ENCODE assay signal across 26 mouse cellular contexts in genomic region chr10:71789936-71790335, GRCm38 (mm10).
DNase-seq lines count a peak whose midpoint lies in the region; ATAC-seq lines count a peak whose summit lies in the region.
"Had no signal": no experiment of that assay in that cellular context is flagged by ENCODE, and none has a peak within 500 bp of the region (broad histone marks: within the 10 kb centered on the region; RNA-seq: fewer than 3 reads in every experiment).

No protein-coding gene starts in this region.

- H3K4me2 ChIP-seq in forebrain, embryonic 16.5 days (ENCODE audit: low read length): no peak overlapping the region
- no peak overlapping the region for H3K4me2 ChIP-seq in forebrain, embryonic 15.5 days (replicated peaks)
- H3K4me2 ChIP-seq: embryonic facial prominence, embryonic 13.5 days; heart, embryonic 13.5 days; hindbrain, embryonic 13.5 days had no signal

- no peaks in the 10 kb centered on the region for H3K9me3 ChIP-seq in forebrain, embryonic 16.5 days (ENCODE audit: control insufficient read depth, low read length)
- H3K9me3 ChIP-seq in forebrain, embryonic 15.5 days: no peaks in the 10 kb centered on the region
- H3K9me3 ChIP-seq: embryonic facial prominence, embryonic 10.5 days; embryonic facial prominence, embryonic 13.5 days; heart, embryonic 10.5 days; heart, embryonic 13.5 days; hindbrain, embryonic 13.5 days had no signal

- ATAC-seq in forebrain, embryonic 16.5 days: 0 out of 2 replicates have a peak, but pooled peaks have one; percentile 26
- ATAC-seq in forebrain, embryonic 15.5 days (replicated peaks): no peak; the same call in 1 of the 2 replicates
- ATAC-seq: activated CD4-positive, CD25-positive, alpha-beta regulatory T cell, adult 4 months; inflammation-experienced regulatory T-cells, adult 6 months; intestine, embryonic 16.5 days had no signal

- H3K4me1 ChIP-seq in forebrain, embryonic 16.5 days (replicated peaks; ENCODE audit: control insufficient read depth, insufficient read depth, low read length): peaks cover 3% of the 10 kb centered on the region; the same call in 1 of the 2 replicates
- no peaks in the 10 kb centered on the region for H3K4me1 ChIP-seq in forebrain, embryonic 15.5 days
- H3K4me1 ChIP-seq: embryonic facial prominence, embryonic 10.5 days; embryonic facial prominence, embryonic 13.5 days; heart, embryonic 10.5 days; heart, embryonic 13.5 days; hindbrain, embryonic 13.5 days had no signal

- no peaks in the 10 kb centered on the region for H3K36me3 ChIP-seq in forebrain, embryonic 16.5 days (ENCODE audit: control insufficient read depth, insufficient read depth)
- no peaks in the 10 kb centered on the region for H3K36me3 ChIP-seq in forebrain, embryonic 15.5 days
- H3K36me3 ChIP-seq: embryonic facial prominence, embryonic 10.5 days; embryonic facial prominence, embryonic 13.5 days; heart, embryonic 10.5 days; heart, embryonic 13.5 days; hindbrain, embryonic 13.5 days had no signal

- H3K27me3 ChIP-seq in forebrain, embryonic 16.5 days (replicated peaks; ENCODE audit: control insufficient read depth, insufficient read depth, low read length): no peaks in the 10 kb centered on the region
- H3K27me3 ChIP-seq in forebrain, embryonic 15.5 days: no peaks in the 10 kb centered on the region
- H3K27me3 ChIP-seq: embryonic facial prominence, embryonic 13.5 days; heart, embryonic 13.5 days; hindbrain, embryonic 13.5 days had no signal

- intact Hi-C loops in left cerebral cortex, postnatal 4 days (cut with DNase I): no loop called here
- intact Hi-C loops in left cerebral cortex, postnatal 25 days (cut with DNase I): no loop called here

- WGBS in forebrain, embryonic 16.5 days: 76% methylated on average over 1 of the region's 1 CpGs
- WGBS in forebrain, embryonic 15.5 days: 88% methylated on average over 1 of the region's 1 CpGs

- H3K9ac ChIP-seq in forebrain, embryonic 16.5 days (replicated peaks; ENCODE audit: low read depth, low read length): no peak overlapping the region
- no peak overlapping the region for H3K9ac ChIP-seq in forebrain, embryonic 15.5 days (replicated peaks)
- H3K9ac ChIP-seq: embryonic facial prominence, embryonic 13.5 days; heart, embryonic 13.5 days; hindbrain, embryonic 13.5 days had no signal

- DNase-seq in cerebellum, postnatal 10 days: peak; percentile 33 to 63
- DNase-seq in cerebellum, postnatal 25 days: no peak
- peak; percentile 49 for DNase-seq in left cerebral cortex, postnatal 4 days
- DNase-seq in left cerebral cortex, postnatal 25 days (ENCODE audit: low spot score in 2 of 2): no peak
- peak; percentile 15 for DNase-seq in telencephalon, adult 2 months (ENCODE audit: low read depth, low spot score)
- DNase-seq in gastrocnemius, postnatal 4 days (ENCODE audit: low spot score in 2 of 2): no peak
- DNase-seq: adrenal gland, adult 8-10 months; adrenal gland, postnatal 25 days; cerebellum, adult 11-12 months; cerebellum, adult 8-10 months; embryo, embryonic 11 days; gastrocnemius, postnatal 25 days; heart, adult 2 months; heart, postnatal 14 days; kidney, adult 18-20 months had no signal

- no peak overlapping the region for H3K27ac ChIP-seq in forebrain, embryonic 16.5 days (ENCODE audit: low read length)
- no peak overlapping the region for H3K27ac ChIP-seq in forebrain, embryonic 15.5 days (replicated peaks)
- H3K27ac ChIP-seq: embryonic facial prominence, embryonic 10.5 days; embryonic facial prominence, embryonic 13.5 days; heart, adult 2 months; heart, embryonic 10.5 days; heart, embryonic 13.5 days; hindbrain, embryonic 13.5 days had no signal

- H3K4me3 ChIP-seq in forebrain, embryonic 16.5 days (replicated peaks; ENCODE audit: low read length): no peak overlapping the region
- no peak overlapping the region for H3K4me3 ChIP-seq in forebrain, embryonic 15.5 days
- H3K4me3 ChIP-seq: embryonic facial prominence, embryonic 10.5 days; embryonic facial prominence, embryonic 13.5 days; erythroblast, embryonic 14.5 days; heart, adult 2 months; heart, embryonic 10.5 days; heart, embryonic 13.5 days; hindbrain, embryonic 13.5 days had no signal

Comparison
In these comparisons a context has a peak if more than half of its experiments do, and no peak if none do; other contexts are left out.
1. DNase-seq: peak in cerebellum, postnatal 10 days (2 of 2), left cerebral cortex, postnatal 4 days (single experiment) and telencephalon, adult 2 months (single experiment); none in cerebellum, postnatal 25 days (0 of 2), left cerebral cortex, postnatal 25 days (0 of 2) and gastrocnemius, postnatal 4 days (0 of 2).